Mouse (Mus musculus) liver, embryonic 14.5 days (tissue): ENCODE results near the gene Gpr21. TPM values are rescaled to one million over a fixed set of nuclear protein-coding genes. Genes with fewer than 3 reads are reported as not detected.

Source experiments
- ATAC-seq: fragments of 200-750 bp; cut with Nextera tagmentation; 2 replicates; pipeline ENCODE4 v1.8.0; 2017; ENCODE audit warnings: moderate number of reproducible peaks, mild to moderate bottlenecking, moderate library complexity; ENCODE audit not compliant: insufficient read depth
- DNase-seq, 3 experiments: peaks; one replicate each; pipeline ENCODE4 v3.0.0-alpha.2; 2012 to 2013; ENCODE audit warnings: low read depth in 3 of 3, low spot score in 3 of 3
- H3K27ac ChIP-seq: fragments of 300-500 bp; sonication (generic); 2 replicates; pipeline ENCODE4 v1.5.1; 2014; ENCODE audit warnings: moderate library complexity, mild to moderate bottlenecking, control low read depth, inconsistent platforms
- H3K27me3 ChIP-seq: fragments of 300-500 bp; sonication (generic); 2 replicates; pipeline ENCODE4 v1.6.1; 2014; ENCODE audit warnings: mild to moderate bottlenecking, low read length, moderate library complexity; ENCODE audit not compliant: control insufficient read depth, insufficient read depth
- H3K36me3 ChIP-seq: fragments of 300-500 bp; sonication (generic); replicated peaks from 2 replicates; pipeline ENCODE4 v1.6.1; 2014; ENCODE audit warnings: low read depth; ENCODE audit not compliant: control insufficient read depth, insufficient read depth
- H3K4me1 ChIP-seq, 2 experiments: fragments of 200-500 bp in 1 of 2; fragments of 300-500 bp in 1 of 2; sonication (generic) in 1 of 2; replicated peaks; 2 replicates each; pipeline ENCODE4 v1.6.1; 2012 to 2014; ENCODE audit warnings: antibody characterized with exemption in 1 of 2, inconsistent platforms in 1 of 2, low read length in 1 of 2; ENCODE audit not compliant: control insufficient read depth in 2 of 2, insufficient read depth in 2 of 2
- H3K4me2 ChIP-seq: fragments of 300-500 bp; sonication (generic); 2 replicates; pipeline ENCODE4 v1.6.1; 2014; ENCODE audit warnings: low read depth, mild to moderate bottlenecking, control low read depth, moderate library complexity
- H3K4me3 ChIP-seq, 2 experiments: fragments of 200-500 bp in 1 of 2; fragments of 300-500 bp in 1 of 2; sonication (generic) in 1 of 2; 2 replicates each; pipeline ENCODE4 v1.5.1; 2012 to 2014; ENCODE audit warnings: low read depth in 2 of 2, low read length in 2 of 2, mild to moderate bottlenecking in 2 of 2, control low read depth in 1 of 2, inconsistent platforms in 1 of 2, moderate library complexity in 1 of 2; ENCODE audit not compliant: insufficient read depth in 1 of 2
- H3K9ac ChIP-seq: fragments of 300-500 bp; sonication (generic); replicated peaks from 2 replicates; pipeline ENCODE4 v1.6.1; 2014; ENCODE audit warnings: mild to moderate bottlenecking, control low read depth, moderate library complexity
- H3K9me3 ChIP-seq: fragments of 300-500 bp; sonication (generic); 2 replicates; pipeline ENCODE4 v1.6.1; 2016; ENCODE audit warnings: low read length, mixed read lengths; ENCODE audit not compliant: control insufficient read depth
- CTCF ChIP-seq: IDR thresholded peaks from 2 replicates; pipeline ENCODE4 v1.5.1; 2016; ENCODE audit warnings: antibody characterized with exemption, low read depth, control low read depth
- EP300 ChIP-seq: IDR thresholded peaks from 2 replicates; pipeline ENCODE4 v1.6.1; 2016; ENCODE audit warnings: antibody characterized with exemption, low read depth
- WGBS: fragments of 180-500 bp; shearing (Covaris S2); extraction: QIAGEN DNeasy Blood & Tissue Kit; methylation state at CpG from one replicate; pipeline ENCODE4 v1.1.7; 2014; ENCODE audit not compliant: insufficient replicate concordance; 5-methylcytosine and 5-hydroxymethylcytosine counted together
- polyA plus RNA-seq, 2 experiments: library from polyadenylated mRNA; depleted of rRNA in 1 of 2; stranded (reverse) in 1 of 2; unstranded in 1 of 2; fragments of >200 nt; fragmentation: Nextera tagmentation in 1 of 2; extraction: Ambion mirVana in 1 of 2; gene quantifications; 2 replicates each; pipeline versions ENCODE4 v1.2.1 to v1.2.3; 2012 to 2014

The Gpr21 gene
- polyA plus RNA-seq, 2 experiments: 0.04 TPM; not detected in 1

DNA sequence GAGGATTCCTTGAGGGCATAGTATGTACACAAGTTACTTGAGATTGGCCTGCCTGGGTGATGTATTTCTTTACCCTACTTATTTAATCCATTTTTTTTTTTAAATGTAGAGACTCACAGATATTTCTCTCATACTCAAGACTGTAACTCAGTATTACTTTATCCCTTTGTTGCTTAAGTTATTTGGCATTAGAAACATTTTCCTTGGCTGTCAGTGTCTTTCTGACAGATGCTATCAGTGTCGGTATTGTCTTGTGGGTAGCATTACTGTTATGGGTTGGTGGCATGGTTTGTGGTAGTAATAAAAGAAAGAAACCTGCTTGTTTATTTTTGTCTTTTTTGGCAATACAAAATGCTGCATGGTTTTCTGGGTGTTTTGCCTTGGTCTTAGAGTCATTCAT lies 14.6 kb downstream of the Gpr21 start:
- no peaks in the 10 kb centered on the region for H3K27me3 ChIP-seq
- H3K27ac ChIP-seq: no peak overlapping the region
- no peaks in the 10 kb centered on the region for H3K36me3 ChIP-seq
- no peak overlapping the region for H3K4me2 ChIP-seq
- H3K9me3 ChIP-seq: no peaks in the 10 kb centered on the region
- ATAC-seq: no peak
- TF ChIP-seq EP300 (no peak), CTCF (no peak)
- H3K4me3 ChIP-seq: no peak overlapping the region
- 82% methylated on average over 1 of the region's 1 CpGs for WGBS
- no peak for DNase-seq
- H3K9ac ChIP-seq: no peak overlapping the region
- peaks cover 9 to 10% of the 10 kb centered on the region in 2 experiments for H3K4me1 ChIP-seq

DNA sequence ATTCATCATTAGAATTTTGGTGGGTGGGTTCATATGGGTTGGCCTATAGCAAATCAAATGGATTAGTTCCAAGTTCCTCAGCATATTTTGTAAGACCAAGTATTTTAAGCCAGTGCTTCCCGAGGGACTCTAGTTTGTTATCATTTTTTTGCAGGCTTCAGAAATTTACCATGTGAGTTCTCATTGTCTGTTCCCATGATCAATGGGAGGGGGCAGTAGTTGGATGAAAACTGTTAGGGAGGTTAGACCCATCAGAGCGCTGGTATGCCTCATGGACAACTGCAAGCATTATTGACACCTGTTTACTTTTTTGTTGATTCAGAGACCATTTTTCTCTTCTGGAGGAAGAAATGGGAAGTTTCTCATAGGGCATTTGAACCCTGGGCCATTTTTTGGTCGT lies 15.5 kb downstream of the Gpr21 start:
- Histone ChIP-seq H3K27ac (no peak overlapping the region), H3K9me3 (no peaks in the 10 kb centered on the region), H3K4me3 (no peak overlapping the region), H3K27me3 (no peaks in the 10 kb centered on the region), H3K36me3 (no peaks in the 10 kb centered on the region), H3K9ac (no peak overlapping the region), H3K4me2 (no peak overlapping the region), H3K4me1 (peaks cover 9 to 10% of the 10 kb centered on the region in 2 experiments)
- TF ChIP-seq CTCF (no peak), EP300 (no peak)
- DNase-seq (no peak), ATAC-seq (peak; percentile 45; the same call in 1 of the 2 replicates)
- WGBS: 33% methylated on average over 3 of the region's 3 CpGs

DNA sequence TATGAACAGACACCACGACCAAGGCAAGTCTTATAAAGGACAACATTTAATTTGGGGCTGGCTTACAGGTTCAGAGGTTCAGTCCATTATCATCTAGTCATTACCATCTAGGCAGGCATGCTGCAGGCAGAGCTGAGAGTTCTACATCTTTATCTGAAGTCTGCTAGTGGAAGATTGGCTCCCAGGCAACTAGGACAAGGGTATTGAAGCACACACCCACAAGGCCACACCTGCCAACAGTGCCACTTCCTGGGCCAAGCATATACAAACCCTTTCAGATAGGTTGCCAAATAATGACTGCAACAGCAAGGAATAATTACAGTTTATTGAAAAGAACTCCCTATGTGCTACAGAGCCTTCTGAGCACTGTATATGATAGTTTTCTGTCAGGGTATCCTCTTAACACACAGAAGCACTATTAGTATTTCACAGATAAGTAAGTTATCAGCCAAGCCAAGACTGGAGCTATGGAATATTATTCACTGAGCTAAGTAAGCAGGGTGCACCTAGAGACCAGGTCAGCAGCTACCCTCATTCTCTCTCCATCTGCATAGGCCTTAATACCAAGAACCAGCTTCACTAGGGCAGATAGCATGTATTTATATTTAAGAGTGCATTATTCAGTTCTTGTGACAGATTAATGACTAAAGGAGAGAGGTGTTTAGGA lies 33.3 kb downstream of the Gpr21 start:
- ATAC-seq (peak; percentile 99), DNase-seq (peak; percentile 78 to 82 (median 81))
- Histone ChIP-seq H3K36me3 (no peaks in the 10 kb centered on the region; the same call in 1 of the 2 replicates), H3K4me2 (peak overlapping the region; percentile 59), H3K4me3 (no peak overlapping the region; a peak in 1 of 4 replicates), H3K27ac (peak overlapping the region; percentile 89), H3K27me3 (no peaks in the 10 kb centered on the region), H3K4me1 (peaks cover 31 to 37% of the 10 kb centered on the region in 2 experiments), H3K9ac (peak overlapping the region; percentile 19), H3K9me3 (no peaks in the 10 kb centered on the region)
- 33% methylated on average over 1 of the region's 1 CpGs for WGBS
- TF ChIP-seq CTCF: no peak
- TF ChIP-seq EP300: peak; percentile 86

DNA sequence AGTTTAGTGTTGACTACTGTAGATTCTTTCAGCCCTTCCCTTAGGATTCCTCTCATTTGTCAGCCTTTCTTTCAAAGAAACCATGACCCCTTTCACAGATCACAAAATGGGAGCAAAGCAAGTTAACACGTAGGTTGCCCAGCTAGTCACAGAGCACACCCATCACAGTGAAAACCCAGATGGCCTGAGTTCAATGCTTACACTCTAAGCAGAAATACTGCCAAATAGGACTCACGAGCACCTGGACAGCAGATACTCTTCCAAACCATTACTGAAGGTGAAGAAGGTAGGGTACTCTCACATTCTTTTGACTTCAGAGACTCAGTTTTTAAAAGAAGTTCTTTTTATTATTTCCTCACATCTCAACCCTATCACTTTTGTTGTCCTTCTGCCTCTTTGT lies 40.2 kb downstream of the Gpr21 start:
- Histone ChIP-seq H3K9ac (no peak overlapping the region), H3K27me3 (no peaks in the 10 kb centered on the region), H3K27ac (no peak overlapping the region), H3K4me3 (no peak overlapping the region), H3K4me1 (no peaks in the 10 kb centered on the region), H3K9me3 (no peaks in the 10 kb centered on the region), H3K36me3 (peaks cover 3% of the 10 kb centered on the region), H3K4me2 (no peak overlapping the region)
- 72% methylated on average over 2 of the region's 2 CpGs for WGBS
- ATAC-seq (no peak), DNase-seq (no peak)
- TF ChIP-seq CTCF (no peak), EP300 (no peak)

DNA sequence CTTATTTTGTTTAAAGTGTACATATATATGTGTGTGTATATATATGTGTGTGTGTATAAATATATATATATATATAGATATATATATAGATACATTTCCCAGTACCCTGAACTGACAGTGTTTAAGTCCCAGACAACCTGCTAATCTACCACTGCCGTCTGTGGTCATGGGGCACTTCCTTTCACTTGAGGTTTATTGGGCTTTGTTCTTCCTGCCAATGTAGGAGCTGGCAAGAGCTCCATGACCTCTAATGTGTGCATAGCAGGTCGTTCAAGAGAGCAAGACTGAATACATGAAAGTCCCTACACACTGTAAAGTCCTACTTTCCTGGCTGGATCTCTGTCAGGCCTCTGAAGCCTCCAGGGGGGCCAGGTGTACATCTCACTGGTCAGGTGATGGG lies 49.4 kb downstream of the Gpr21 start:
- peaks cover 6% of the 10 kb centered on the region; the same call in 1 of the 2 replicates for H3K36me3 ChIP-seq
- DNase-seq: no peak
- no peak for TF ChIP-seq CTCF
- no peak for TF ChIP-seq EP300
- no peak for ATAC-seq
- H3K4me2 ChIP-seq: no peak overlapping the region
- H3K27ac ChIP-seq: no peak overlapping the region
- H3K9me3 ChIP-seq: no peaks in the 10 kb centered on the region
- no peaks in the 10 kb centered on the region for H3K27me3 ChIP-seq
- no peak overlapping the region for H3K4me3 ChIP-seq
- peaks cover 0 to 2% of the 10 kb centered on the region in 2 experiments; a peak in 2 of 4 replicates for H3K4me1 ChIP-seq
- no peak overlapping the region for H3K9ac ChIP-seq
- 14% methylated on average over 2 of the region's 2 CpGs for WGBS
